Mouse (Mus musculus) right cerebral cortex, postnatal 25 days (tissue): ENCODE data around the gene Gm13762.
"Not testable (repeated sequence)": the region's sequence is repeated elsewhere in the genome, so short reads cannot be mapped to it uniquely, and the experiment has no call there.

Experiments used
- DNase-seq: peaks from one replicate; pipeline ENCODE4 v3.0.0; 2022

The Gm13762 gene

GRCm38 (mm10) chr2:88980181-88980580 is at the start of gene Gm13762:
TSS of gene Gm13762 (minus strand) at chr2:88980281.
- no peak for DNase-seq

GRCm38 (mm10) chr2:89021436-89021835 is 41.4 kb upstream of the Gm13762 start:
- not testable (repeated sequence) for DNase-seq

- no peak for DNase-seq
These were observed 38.2 kb upstream of the Gm13762 start, which contains the start of gene Olfr1216 for GRCm38 (mm10) chr2:89018240-89018639. TSS of gene Olfr1216 (minus strand) at chr2:89018340.

- DNase-seq: no peak
These were observed 26.8 kb upstream of the Gm13762 start, which contains the start of gene Olfr1215 for GRCm38 (mm10) chr2:89006873-89007272. TSS of gene Olfr1215 (minus strand) at chr2:89006973.

- no peak for DNase-seq
These were observed 12.5 kb upstream of the Gm13762 start, which contains the start of gene Olfr1214 for GRCm38 (mm10) chr2:88992553-88992952. TSS of gene Olfr1214 (minus strand) at chr2:88992653.

- DNase-seq: no peak
These were observed 26.4 kb downstream of the Gm13762 start, which contains the start of gene Olfr1212 for GRCm38 (mm10) chr2:88953669-88954068. TSS of gene Olfr1212 (plus strand) at chr2:88953969.

- DNase-seq: no peak
These were observed 42.1 kb downstream of the Gm13762 start, which contains the start of gene Olfr1211 for GRCm38 (mm10) chr2:88938011-88938410. TSS of gene Olfr1211 (minus strand) at chr2:88938111.
